Mouse (Mus musculus): ENCODE measurements around the gene Gnb1. TPM values are rescaled to one million over a fixed set of nuclear protein-coding genes. Genes with fewer than 3 reads are reported as not detected.
"Not testable (repeated sequence)": the region's sequence is repeated elsewhere in the genome, so short reads cannot be mapped to it uniquely, and the experiment has no call there.

Gene Gnb1
- polyA plus RNA-seq, 1 experiment from 2014 or later = 1,252 TPM

DNA sequence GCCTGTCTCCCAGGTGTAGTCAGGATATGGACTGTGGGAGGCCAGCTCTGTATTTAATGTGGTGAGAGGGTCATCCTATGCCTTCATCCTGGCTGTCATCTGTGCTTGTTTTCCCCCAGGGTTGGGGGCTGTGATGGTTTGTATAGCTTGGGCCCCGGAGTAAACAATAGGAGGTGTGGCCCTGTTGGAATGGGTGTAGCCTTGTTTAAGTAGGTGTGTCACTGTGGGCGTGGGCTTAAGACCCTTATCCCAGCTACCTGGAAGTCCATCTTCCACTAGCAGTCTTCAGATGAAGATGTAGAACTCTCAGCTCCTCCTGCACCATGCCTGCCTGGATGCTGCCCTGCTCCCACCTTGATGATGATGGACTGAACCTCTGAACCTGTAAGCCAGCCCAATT is 17.4 kb upstream of the Gnb1 start:
- WGBS = 51% methylated on average over 2 of the region's 2 CpGs
- not testable (repeated sequence) for H3K27ac ChIP-seq (ENCODE audit: low read length); H3K9ac ChIP-seq (ENCODE audit: low read depth, low read length); H3K9me3 ChIP-seq (replicated peaks; ENCODE audit: control insufficient read depth, low read length, poor library complexity, severe bottlenecking); H3K36me3 ChIP-seq (ENCODE audit: control insufficient read depth, insufficient read depth, low read length); H3K27me3 ChIP-seq (ENCODE audit: control insufficient read depth, insufficient read depth, low read depth, low read length); H3K4me1 ChIP-seq (ENCODE audit: control insufficient read depth, insufficient read depth, low read length); H3K4me3 ChIP-seq (ENCODE audit: low read depth, low read length); ATAC-seq; H3K4me2 ChIP-seq (ENCODE audit: low read length)

DNA sequence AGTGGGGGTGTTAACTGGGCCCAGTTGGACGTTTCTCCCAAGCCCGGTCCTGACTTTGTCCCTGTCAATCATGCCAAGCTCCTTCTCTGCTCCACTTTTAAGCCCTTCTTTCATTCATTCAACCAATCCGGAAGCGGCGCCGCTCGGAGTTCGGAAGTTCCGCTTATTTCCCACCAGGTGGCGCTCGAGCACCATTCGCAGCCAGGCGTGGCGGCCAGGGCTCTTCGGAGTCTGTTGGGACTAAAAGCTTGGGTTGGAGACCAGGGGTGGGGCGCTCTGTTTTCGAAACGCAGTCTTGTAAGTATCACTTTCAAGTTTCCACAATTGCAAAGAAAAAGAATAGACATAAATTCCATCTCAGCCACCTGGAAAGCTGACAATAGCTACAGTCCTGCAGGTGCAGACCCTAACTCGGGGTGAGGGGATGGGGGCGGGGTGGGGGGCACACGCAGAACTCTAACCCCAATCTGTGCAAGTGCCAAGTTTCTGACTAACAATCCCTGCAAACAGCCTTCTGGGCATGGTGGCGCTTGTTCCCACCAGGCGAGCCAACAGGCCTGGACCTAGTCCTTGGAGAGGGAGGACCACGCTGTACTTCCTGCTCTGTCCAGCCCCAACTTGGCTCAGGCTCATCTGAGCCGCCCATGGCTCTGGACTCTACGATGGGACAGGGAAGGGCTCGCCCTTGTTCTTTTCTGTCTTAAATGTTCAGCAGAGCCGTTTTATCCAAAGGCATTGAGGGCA is 9.6 kb upstream of the Gnb1 start:
- Histone ChIP-seq H3K9me3 (replicated peaks; ENCODE audit: control insufficient read depth, low read length, poor library complexity, severe bottlenecking) (no peaks in the 10 kb centered on the region), H3K27me3 (ENCODE audit: control insufficient read depth, insufficient read depth, low read depth, low read length) (no peaks in the 10 kb centered on the region), H3K36me3 (ENCODE audit: control insufficient read depth, insufficient read depth, low read length) (no peaks in the 10 kb centered on the region), H3K4me1 (ENCODE audit: control insufficient read depth, insufficient read depth, low read length) (no peaks in the 10 kb centered on the region), H3K4me2 (ENCODE audit: low read length) (peak overlapping the region; percentile 31), H3K4me3 (ENCODE audit: low read depth, low read length) (no peak overlapping the region), H3K27ac (ENCODE audit: low read length) (no peak overlapping the region), H3K9ac (ENCODE audit: low read depth, low read length) (no peak overlapping the region)
- ATAC-seq = peak; percentile 67
- 22% methylated on average over 28 of the region's 28 CpGs for WGBS

DNA sequence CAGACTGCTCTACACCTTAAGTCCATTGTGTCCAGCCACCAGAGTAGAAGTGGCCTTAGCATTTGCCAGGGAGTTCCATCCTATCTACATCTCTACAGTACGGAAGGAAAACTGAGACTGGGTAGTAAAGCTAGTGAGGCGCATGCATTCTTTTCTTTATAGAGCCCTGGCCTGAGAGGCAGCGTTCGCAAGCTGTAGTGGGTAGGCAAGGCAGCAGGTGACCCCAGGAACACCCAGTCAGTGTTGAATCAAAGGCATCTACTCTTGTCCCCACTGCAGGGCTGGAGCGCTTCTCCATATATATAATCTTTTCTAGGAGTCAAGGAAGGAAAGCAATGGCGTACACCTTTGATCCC is 9.1 kb upstream of the Gnb1 start:
- H3K27ac ChIP-seq (ENCODE audit: low read length) = no peak overlapping the region
- no peak overlapping the region for H3K9ac ChIP-seq (ENCODE audit: low read depth, low read length)
- no peaks in the 10 kb centered on the region for H3K4me1 ChIP-seq (ENCODE audit: control insufficient read depth, insufficient read depth, low read length)
- no peak overlapping the region for H3K4me3 ChIP-seq (ENCODE audit: low read depth, low read length)
- no peak overlapping the region for H3K4me2 ChIP-seq (ENCODE audit: low read length)
- H3K36me3 ChIP-seq (ENCODE audit: control insufficient read depth, insufficient read depth, low read length) = no peaks in the 10 kb centered on the region
- H3K9me3 ChIP-seq (replicated peaks; ENCODE audit: control insufficient read depth, low read length, poor library complexity, severe bottlenecking) = no peaks in the 10 kb centered on the region
- WGBS = 94% methylated on average over 6 of the region's 6 CpGs
- ATAC-seq = no peak
- H3K27me3 ChIP-seq (ENCODE audit: control insufficient read depth, insufficient read depth, low read depth, low read length) = no peaks in the 10 kb centered on the region

DNA sequence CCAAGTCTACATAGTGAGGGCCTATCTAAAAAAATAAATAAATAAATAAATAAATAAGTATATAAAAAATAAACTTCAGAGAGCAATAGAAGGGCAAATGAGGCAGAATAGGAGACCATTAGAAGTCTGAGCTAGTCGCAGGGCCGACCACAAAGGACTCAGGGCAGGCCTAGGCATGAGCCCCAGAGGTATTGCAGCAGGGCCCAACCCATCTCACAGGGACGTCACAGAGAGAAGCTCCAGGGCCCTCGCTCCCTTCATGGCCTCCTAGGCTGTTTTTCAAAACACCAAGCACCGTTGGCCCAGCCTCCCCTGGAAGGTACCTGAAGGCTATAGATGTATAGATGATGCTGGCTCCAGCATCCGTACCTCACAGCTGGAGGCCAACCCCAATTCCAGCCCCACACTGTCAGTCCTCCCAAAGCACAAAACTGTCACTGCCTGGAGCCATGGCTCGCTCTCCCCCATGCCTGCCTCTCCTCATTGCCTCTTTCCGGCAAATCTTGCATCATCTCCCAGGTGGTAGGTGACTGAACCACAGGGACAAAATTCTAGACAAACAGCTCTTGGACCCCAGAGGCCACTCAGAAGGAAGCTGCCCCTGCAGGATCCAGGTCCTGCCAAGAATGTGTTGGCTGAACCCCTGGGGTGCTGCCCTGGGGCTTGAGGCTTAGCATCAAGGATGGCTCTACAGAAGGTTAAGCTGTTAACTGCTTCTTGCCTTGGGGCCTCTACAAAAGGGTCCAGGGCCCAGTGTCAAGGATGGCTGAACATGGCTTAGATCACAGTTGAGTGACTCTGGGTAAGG is 8.2 kb upstream of the Gnb1 start:
- WGBS = 63% methylated on average over 8 of the region's 8 CpGs
- Histone ChIP-seq H3K36me3 (ENCODE audit: control insufficient read depth, insufficient read depth, low read length) (no peaks in the 10 kb centered on the region), H3K4me3 (ENCODE audit: low read depth, low read length) (no peak overlapping the region)

DNA sequence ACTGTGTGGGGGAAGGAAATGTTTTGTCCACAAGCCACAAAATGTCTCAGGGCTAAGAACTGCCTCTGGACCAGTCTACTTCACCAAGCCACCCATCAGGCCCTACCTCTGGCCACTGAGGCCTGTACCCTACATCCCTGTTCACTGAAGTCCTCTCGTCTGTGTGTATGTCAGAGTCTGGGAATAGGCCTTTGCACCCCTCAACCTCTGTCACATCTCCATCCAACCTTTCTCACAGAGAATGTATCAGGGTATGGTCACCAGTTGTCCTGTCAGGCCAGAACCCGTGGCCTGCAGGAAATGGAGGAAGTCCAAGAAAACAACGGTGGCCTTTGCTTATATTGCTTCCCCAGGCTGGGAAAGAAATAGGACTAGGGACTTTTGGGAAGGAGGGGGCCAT is 5.6 kb upstream of the Gnb1 start:
- Histone ChIP-seq H3K36me3 (ENCODE audit: control insufficient read depth, insufficient read depth, low read length) (no peaks in the 10 kb centered on the region), H3K4me3 (ENCODE audit: low read depth, low read length) (no peak overlapping the region), H3K4me2 (ENCODE audit: low read length) (no peak overlapping the region), H3K9me3 (replicated peaks; ENCODE audit: control insufficient read depth, low read length, poor library complexity, severe bottlenecking) (no peaks in the 10 kb centered on the region), H3K4me1 (ENCODE audit: control insufficient read depth, insufficient read depth, low read length) (peaks cover 13% of the 10 kb centered on the region), H3K27ac (ENCODE audit: low read length) (no peak overlapping the region), H3K27me3 (ENCODE audit: control insufficient read depth, insufficient read depth, low read depth, low read length) (no peaks in the 10 kb centered on the region), H3K9ac (ENCODE audit: low read depth, low read length) (no peak overlapping the region)
- ATAC-seq = no peak
- WGBS = 88% methylated on average over 3 of the region's 3 CpGs

More for the DNA sequence above, 8.2 kb upstream of the Gnb1 start:
- no peak for ATAC-seq
- no peak overlapping the region for H3K27ac ChIP-seq (ENCODE audit: low read length)
- H3K27me3 ChIP-seq (ENCODE audit: control insufficient read depth, insufficient read depth, low read depth, low read length) = no peaks in the 10 kb centered on the region
- H3K9me3 ChIP-seq (replicated peaks; ENCODE audit: control insufficient read depth, low read length, poor library complexity, severe bottlenecking) = no peaks in the 10 kb centered on the region
- H3K9ac ChIP-seq (ENCODE audit: low read depth, low read length) = no peak overlapping the region
- H3K4me2 ChIP-seq (ENCODE audit: low read length) = no peak overlapping the region
- peaks cover 3% of the 10 kb centered on the region; the same call in 1 of the 2 replicates for H3K4me1 ChIP-seq (ENCODE audit: control insufficient read depth, insufficient read depth, low read length)

DNA sequence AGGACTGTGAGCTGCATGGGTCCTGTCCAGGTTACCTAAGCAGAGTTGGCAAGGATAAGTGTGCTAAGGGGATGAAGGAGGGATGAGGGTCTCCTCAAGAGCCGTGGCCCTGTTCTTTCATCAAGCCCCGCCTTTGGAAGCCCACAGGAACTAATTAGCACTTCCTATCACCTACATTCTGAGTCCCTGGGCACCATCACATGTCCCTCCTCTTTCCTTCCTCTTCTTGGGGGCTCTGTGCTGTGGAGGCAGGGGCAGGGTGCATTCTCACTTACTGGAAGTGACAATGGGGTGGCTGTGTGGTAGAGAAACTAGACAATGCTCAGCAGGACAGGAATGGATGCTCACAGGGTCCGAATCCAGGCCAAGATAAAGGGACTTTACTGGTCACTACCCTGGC is 3.4 kb upstream of the Gnb1 start:
- Histone ChIP-seq H3K9ac (ENCODE audit: low read depth, low read length) (no peak overlapping the region), H3K36me3 (ENCODE audit: control insufficient read depth, insufficient read depth, low read length) (no peaks in the 10 kb centered on the region), H3K4me2 (ENCODE audit: low read length) (no peak overlapping the region), H3K9me3 (replicated peaks; ENCODE audit: control insufficient read depth, low read length, poor library complexity, severe bottlenecking) (no peaks in the 10 kb centered on the region), H3K4me3 (ENCODE audit: low read depth, low read length) (no peak overlapping the region), H3K27ac (ENCODE audit: low read length) (peak overlapping the region; percentile 47; the same call in 1 of the 2 replicates), H3K27me3 (ENCODE audit: control insufficient read depth, insufficient read depth, low read depth, low read length) (no peaks in the 10 kb centered on the region), H3K4me1 (ENCODE audit: control insufficient read depth, insufficient read depth, low read length) (peaks cover 15% of the 10 kb centered on the region)
- 35% methylated on average over 3 of the region's 3 CpGs for WGBS
- ATAC-seq = no peak

DNA sequence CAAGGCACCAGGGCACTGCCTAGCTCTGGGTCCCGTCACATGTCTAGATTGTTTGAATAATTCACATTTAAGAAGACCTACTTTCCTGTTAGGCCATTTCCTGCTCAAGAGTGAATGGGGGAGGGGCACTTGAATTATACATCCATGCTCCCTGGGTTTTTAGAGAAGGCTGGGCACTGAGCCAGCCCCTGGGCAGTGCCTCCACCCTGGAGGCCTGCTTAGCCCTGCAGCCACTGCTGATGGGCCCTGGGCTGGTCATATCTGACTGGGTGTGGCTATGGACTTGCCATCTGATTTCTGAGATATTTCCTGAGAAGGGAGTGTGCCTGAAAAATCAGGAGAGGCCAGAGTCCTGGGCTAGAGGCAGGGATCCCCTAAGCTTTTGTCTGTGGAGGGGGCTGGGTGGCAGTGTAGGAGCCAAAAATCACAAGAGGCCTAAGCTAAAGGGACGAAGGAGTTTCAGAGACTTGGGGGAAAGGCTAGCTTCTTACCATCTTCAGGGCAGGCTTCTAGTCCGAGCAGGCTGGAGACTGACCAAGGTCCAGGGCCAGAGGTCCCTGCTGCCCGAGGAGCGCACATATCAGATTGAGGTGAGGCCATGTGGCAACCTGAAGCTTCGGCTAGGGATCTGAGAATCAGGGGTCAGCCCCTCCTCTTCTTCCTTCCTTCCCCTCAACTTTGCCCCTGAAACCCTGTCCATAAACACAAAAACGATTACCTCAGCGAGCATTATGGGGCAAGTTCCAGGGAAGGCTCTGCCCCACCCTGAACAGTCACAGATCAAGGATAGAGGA is 2.7 kb upstream of the Gnb1 start:
- Histone ChIP-seq H3K27ac (ENCODE audit: low read length) (peak overlapping the region; percentile 69), H3K36me3 (ENCODE audit: control insufficient read depth, insufficient read depth, low read length) (no peaks in the 10 kb centered on the region), H3K27me3 (ENCODE audit: control insufficient read depth, insufficient read depth, low read depth, low read length) (no peaks in the 10 kb centered on the region), H3K4me3 (ENCODE audit: low read depth, low read length) (no peak overlapping the region), H3K4me2 (ENCODE audit: low read length) (no peak overlapping the region), H3K9ac (ENCODE audit: low read depth, low read length) (peak overlapping the region; percentile 25; the same call in 1 of the 2 replicates), H3K4me1 (ENCODE audit: control insufficient read depth, insufficient read depth, low read length) (peaks cover 19% of the 10 kb centered on the region), H3K9me3 (replicated peaks; ENCODE audit: control insufficient read depth, low read length, poor library complexity, severe bottlenecking) (no peaks in the 10 kb centered on the region)
- WGBS = 77% methylated on average over 8 of the region's 8 CpGs
- no peak for ATAC-seq

DNA sequence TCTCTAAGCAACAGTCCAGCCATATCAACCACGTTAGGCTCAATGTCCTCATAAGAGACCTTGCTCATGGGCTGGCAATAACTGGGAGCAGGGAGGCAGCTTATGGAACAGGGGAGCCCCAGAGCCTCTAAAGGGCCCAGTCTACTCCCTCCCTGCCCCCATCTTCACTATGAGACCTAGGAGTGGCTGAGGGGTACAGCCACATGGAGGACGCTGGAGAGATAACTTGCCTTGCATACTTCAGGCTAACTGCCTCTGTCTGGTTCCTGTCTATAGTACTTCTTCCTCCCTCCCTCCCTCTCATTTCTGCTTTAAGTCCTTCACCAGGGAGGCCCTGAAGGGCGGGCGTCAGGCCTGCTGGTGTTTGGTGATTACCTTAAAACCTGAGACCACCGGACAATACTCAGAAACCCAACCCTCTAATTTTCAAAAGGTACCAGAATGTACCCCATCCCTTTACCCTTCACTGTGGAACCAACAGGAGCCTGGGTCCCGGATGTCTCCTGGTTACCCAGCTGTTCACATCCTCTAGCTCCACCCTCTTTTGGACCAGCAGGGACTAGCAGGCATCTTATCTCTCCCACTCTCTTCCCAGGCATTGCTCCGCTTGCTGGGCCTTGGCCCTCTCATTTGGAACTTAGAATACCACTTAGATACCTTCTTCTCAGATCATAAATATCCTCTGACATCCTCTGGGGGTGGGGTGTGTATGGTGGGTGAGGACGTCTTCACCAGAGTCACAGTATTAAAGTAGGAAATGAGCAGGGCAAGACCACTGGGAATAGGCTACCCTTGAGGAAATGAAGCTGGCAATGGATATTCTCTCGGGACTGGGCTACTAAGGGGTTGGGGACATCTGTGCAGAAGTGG is 1.8 kb upstream of the Gnb1 start:
- Histone ChIP-seq H3K27me3 (ENCODE audit: control insufficient read depth, insufficient read depth, low read depth, low read length) (no peaks in the 10 kb centered on the region), H3K4me2 (ENCODE audit: low read length) (no peak overlapping the region), H3K9me3 (replicated peaks; ENCODE audit: control insufficient read depth, low read length, poor library complexity, severe bottlenecking) (no peaks in the 10 kb centered on the region), H3K27ac (ENCODE audit: low read length) (no peak overlapping the region), H3K4me1 (ENCODE audit: control insufficient read depth, insufficient read depth, low read length) (peaks cover 28% of the 10 kb centered on the region), H3K9ac (ENCODE audit: low read depth, low read length) (no peak overlapping the region), H3K4me3 (ENCODE audit: low read depth, low read length) (no peak overlapping the region), H3K36me3 (ENCODE audit: control insufficient read depth, insufficient read depth, low read length) (no peaks in the 10 kb centered on the region)
- ATAC-seq = no peak
- 85% methylated on average over 9 of the region's 9 CpGs for WGBS

Data from midbrain, embryonic 16.5 days (tissue).